Mouse (Mus musculus) kidney, postnatal 0 days (tissue): ENCODE measurements around the gene Hccs. TPM values are rescaled to one million over a fixed set of nuclear protein-coding genes. Genes with fewer than 3 reads are reported as not detected.
A peak's percentile ranks its signal among the peaks of the same experiment; 100 is the strongest.

Experiments used
- ATAC-seq: fragments of 200-750 bp; cut with Nextera tagmentation; replicated peaks from 2 replicates; pipeline ENCODE4 v1.8.0; 2017; ENCODE audit warnings: low read depth, moderate number of reproducible peaks, moderate TSS enrichment, moderate library complexity; ENCODE audit not compliant: low FRiP score
- DNase-seq: peaks from one replicate; pipeline ENCODE4 v3.0.0-alpha.2; 2016; ENCODE audit warnings: low spot score
- H3K27ac ChIP-seq: fragments of 300-500 bp; sonication (generic); 2 replicates; pipeline ENCODE4 v1.5.1; 2014; ENCODE audit warnings: mild to moderate bottlenecking
- H3K27me3 ChIP-seq: fragments of 300-500 bp; sonication (generic); 2 replicates; pipeline ENCODE4 v1.6.1; 2014; ENCODE audit warnings: low read length, mixed read lengths; ENCODE audit not compliant: insufficient read depth
- H3K36me3 ChIP-seq: fragments of 300-500 bp; sonication (generic); 2 replicates; pipeline ENCODE4 v1.6.1; 2014; ENCODE audit warnings: low read length, mixed read lengths; ENCODE audit not compliant: insufficient read depth
- H3K4me1 ChIP-seq: fragments of 300-500 bp; sonication (generic); replicated peaks from 2 replicates; pipeline ENCODE4 v1.6.1; 2014; ENCODE audit warnings: antibody characterized with exemption, low read length, mixed read lengths; ENCODE audit not compliant: insufficient read depth
- H3K4me2 ChIP-seq: fragments of 300-500 bp; sonication (generic); 2 replicates; pipeline ENCODE4 v1.6.1; 2014; ENCODE audit warnings: mild to moderate bottlenecking, low read length, moderate library complexity, mixed read lengths
- H3K4me3 ChIP-seq: fragments of 300-500 bp; sonication (generic); replicated peaks from 2 replicates; pipeline ENCODE4 v1.5.1; 2014; ENCODE audit warnings: low read depth, low read length
- H3K9ac ChIP-seq: fragments of 300-500 bp; sonication (generic); 2 replicates; pipeline ENCODE4 v1.6.1; 2014; ENCODE audit warnings: low read depth, low read length
- H3K9me3 ChIP-seq: fragments of 300-500 bp; sonication (generic); replicated peaks from 2 replicates; pipeline ENCODE4 v1.6.1; 2016; ENCODE audit warnings: low read length, inconsistent platforms, mixed read lengths
- CTCF ChIP-seq: IDR thresholded peaks from 2 replicates; pipeline ENCODE4 v1.5.1; 2016; ENCODE audit warnings: antibody characterized with exemption, low read depth, mild to moderate bottlenecking, moderate library complexity
- WGBS: fragments of 180-500 bp; shearing (Covaris S2); extraction: QIAGEN DNeasy Blood & Tissue Kit; methylation state at CpG from one replicate; pipeline ENCODE4 v1.1.7; 2014; 5-methylcytosine and 5-hydroxymethylcytosine counted together
- polyA plus RNA-seq: library from polyadenylated mRNA; unstranded; fragments of >200 nt; fragmentation: Nextera tagmentation; extraction: Ambion mirVana; gene quantifications from 2 replicates; pipeline ENCODE4 v1.2.1, GENCODE M21; 2015

The Hccs gene
- polyA plus RNA-seq, 1 experiment from 2014 or later: 37.2 TPM

- H3K4me1 ChIP-seq: no peaks in the 10 kb centered on the region
- no peaks in the 10 kb centered on the region for H3K36me3 ChIP-seq
- no peak for TF ChIP-seq CTCF
- H3K4me3 ChIP-seq: no peak overlapping the region
- no peak overlapping the region for H3K9ac ChIP-seq
- no peak overlapping the region for H3K4me2 ChIP-seq
- H3K9me3 ChIP-seq: no peaks in the 10 kb centered on the region
- no peaks in the 10 kb centered on the region for H3K27me3 ChIP-seq
- ATAC-seq (no peak), DNase-seq (peak; percentile 77)
- 0 out of 2 replicates have a peak overlapping the region, but pooled peaks have one; percentile 42 for H3K27ac ChIP-seq
- WGBS: 61% methylated on average over 2 of the region's 2 CpGs
Measured at GRCm38 (mm10) chrX:169262212-169262611, 58.0 kb downstream of the Hccs start.

- ATAC-seq (no peak), DNase-seq (no peak)
- Histone ChIP-seq H3K4me1 (no peaks in the 10 kb centered on the region), H3K27ac (no peak overlapping the region), H3K4me3 (no peak overlapping the region), H3K9me3 (no peaks in the 10 kb centered on the region), H3K9ac (no peak overlapping the region), H3K27me3 (no peaks in the 10 kb centered on the region), H3K4me2 (no peak overlapping the region), H3K36me3 (no peaks in the 10 kb centered on the region)
- 77% methylated on average over 3 of the region's 3 CpGs for WGBS
- TF ChIP-seq CTCF: no peak
Measured at GRCm38 (mm10) chrX:169261034-169261433, 59.1 kb downstream of the Hccs start.

GRCm38 (mm10) chrX:169256741-169257140, 63.4 kb downstream of the Hccs start:
- Histone ChIP-seq H3K4me2 (no peak overlapping the region), H3K9ac (no peak overlapping the region), H3K27ac (no peak overlapping the region), H3K4me3 (no peak overlapping the region), H3K36me3 (no peaks in the 10 kb centered on the region), H3K9me3 (no peaks in the 10 kb centered on the region), H3K4me1 (no peaks in the 10 kb centered on the region), H3K27me3 (no peaks in the 10 kb centered on the region)
- DNase-seq: no peak
- TF ChIP-seq CTCF: no peak
- no peak for ATAC-seq

- H3K4me2 ChIP-seq: no peak overlapping the region
- no peaks in the 10 kb centered on the region for H3K4me1 ChIP-seq
- no peak overlapping the region for H3K9ac ChIP-seq
- DNase-seq: no peak
- H3K9me3 ChIP-seq: no peaks in the 10 kb centered on the region
- no peak for ATAC-seq
- WGBS: 57% methylated on average over 1 of the region's 1 CpGs
- H3K27me3 ChIP-seq: no peaks in the 10 kb centered on the region
- no peak overlapping the region for H3K27ac ChIP-seq
- H3K36me3 ChIP-seq: no peaks in the 10 kb centered on the region
- no peak for TF ChIP-seq CTCF
- no peak overlapping the region for H3K4me3 ChIP-seq
Measured at GRCm38 (mm10) chrX:169255915-169256314, 64.3 kb downstream of the Hccs start.

GRCm38 (mm10) chrX:169222357-169223062, 97.7 kb downstream of the Hccs start:
- no peaks in the 10 kb centered on the region for H3K27me3 ChIP-seq
- no peak overlapping the region for H3K4me3 ChIP-seq
- H3K4me2 ChIP-seq: no peak overlapping the region
- 68% methylated on average over 3 of the region's 3 CpGs for WGBS
- no peak overlapping the region for H3K27ac ChIP-seq
- H3K9ac ChIP-seq: no peak overlapping the region
- TF ChIP-seq CTCF: no peak
- H3K4me1 ChIP-seq: no peaks in the 10 kb centered on the region
- no peak for DNase-seq
- H3K36me3 ChIP-seq: no peaks in the 10 kb centered on the region
- ATAC-seq: no peak
- no peaks in the 10 kb centered on the region for H3K9me3 ChIP-seq

DNA sequence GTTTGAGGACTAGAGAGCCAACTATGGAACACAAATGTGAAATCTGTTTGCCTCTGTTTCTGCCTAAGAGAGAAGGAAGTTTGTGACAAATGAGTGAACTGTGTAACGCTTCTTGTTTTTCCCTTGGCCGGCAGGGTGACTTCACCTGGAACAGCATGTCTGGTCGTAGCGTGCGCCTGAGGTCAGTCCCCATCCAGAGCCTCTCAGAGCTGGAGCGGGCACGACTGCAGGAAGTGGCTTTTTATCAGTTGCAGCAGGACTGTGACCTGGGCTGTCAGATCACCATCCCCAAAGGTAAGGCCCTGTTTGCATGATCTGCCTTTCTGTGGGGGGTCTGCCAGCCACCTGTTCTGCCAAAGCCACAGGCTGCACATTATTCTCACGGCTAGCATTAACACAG, 100.1 kb downstream of the Hccs start:
- no peaks in the 10 kb centered on the region for H3K27me3 ChIP-seq
- no peaks in the 10 kb centered on the region for H3K36me3 ChIP-seq
- ATAC-seq: no peak
- no peak overlapping the region for H3K27ac ChIP-seq
- H3K4me2 ChIP-seq: no peak overlapping the region
- DNase-seq: no peak
- H3K9ac ChIP-seq: no peak overlapping the region
- no peak overlapping the region for H3K4me3 ChIP-seq
- H3K9me3 ChIP-seq: no peaks in the 10 kb centered on the region
- WGBS: 64% methylated on average over 8 of the region's 8 CpGs
- no peak for TF ChIP-seq CTCF
- no peaks in the 10 kb centered on the region for H3K4me1 ChIP-seq

DNA sequence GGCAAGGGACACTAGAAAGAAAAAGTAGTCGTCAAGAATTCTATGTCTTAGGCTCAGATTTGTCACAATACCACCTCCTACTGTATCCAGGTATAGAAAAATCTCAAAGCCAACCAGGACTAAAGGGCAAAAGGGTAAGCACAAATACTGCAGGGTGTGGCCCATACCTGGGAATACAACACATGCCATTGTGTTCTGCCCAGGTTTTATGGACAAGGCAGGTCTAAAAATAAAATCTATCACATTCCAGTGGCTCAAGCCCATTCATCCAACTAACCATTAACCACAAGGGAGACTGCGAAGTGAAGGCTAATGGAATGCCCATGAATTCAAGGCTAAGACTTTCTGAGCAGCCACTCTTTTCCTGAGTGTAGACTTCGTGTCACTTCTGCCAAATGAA, 110.2 kb downstream of the Hccs start:
- no peak for ATAC-seq
- Histone ChIP-seq H3K27me3 (no peaks in the 10 kb centered on the region), H3K9ac (no peak overlapping the region), H3K9me3 (no peaks in the 10 kb centered on the region), H3K27ac (no peak overlapping the region), H3K4me2 (no peak overlapping the region), H3K36me3 (no peaks in the 10 kb centered on the region), H3K4me1 (no peaks in the 10 kb centered on the region), H3K4me3 (no peak overlapping the region)
- WGBS: 64% methylated on average over 3 of the region's 3 CpGs
- no peak for DNase-seq
- TF ChIP-seq CTCF: no peak

Other genes with a start within 250 kb of the Hccs start
- not detected in 2 replicates for gene Amelx, start 133.2 kb downstream of the Hccs start, polyA plus RNA-seq